Mouse (Mus musculus): ENCODE measurements around the gene Neto2. TPM values are rescaled to one million over a fixed set of nuclear protein-coding genes. Genes with fewer than 3 reads are reported as not detected.

Gene Neto2
- polyA plus RNA-seq (2014; fragmentation: Nextera tagmentation; extraction: Ambion mirVana), result 15.5 and 18.9 TPM in 2 replicates

DNA sequence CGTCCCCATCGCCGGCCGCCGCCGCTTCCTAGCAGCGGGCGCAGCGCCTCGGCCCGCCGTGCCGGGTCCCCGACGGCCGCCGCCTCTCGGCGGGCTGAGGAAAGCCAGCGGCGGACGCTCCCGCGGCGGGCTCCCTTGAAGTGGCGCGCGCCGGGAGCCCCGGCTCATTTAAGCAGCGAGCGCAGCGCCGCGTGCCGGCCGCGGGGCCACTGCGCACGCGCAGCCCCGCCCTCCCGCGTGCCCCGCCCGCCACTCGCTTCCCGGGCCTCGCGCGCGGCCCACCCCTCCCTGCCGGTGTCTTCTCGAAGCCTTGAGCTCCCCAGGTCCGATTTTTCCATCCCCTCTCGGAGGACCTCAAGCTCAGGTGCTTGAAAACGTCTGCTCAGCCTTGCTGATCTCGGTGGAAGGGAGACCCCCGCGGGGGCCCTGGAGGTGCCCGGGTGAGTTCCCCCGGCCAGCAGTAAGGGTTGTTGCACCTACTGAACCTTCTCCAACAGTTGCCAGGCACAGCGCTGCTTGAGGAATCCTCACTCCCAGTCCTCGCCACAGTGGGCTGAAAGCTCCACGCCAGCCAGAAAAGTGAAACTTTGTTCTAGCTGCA lies at the start of gene Neto2:
Neto2 (minus strand) TSS at position 174 of the 601 bp plus-strand sequence.
- no peaks in the 10 kb centered on the region for H3K4me1 ChIP-seq (ENCODE audit: control insufficient read depth, insufficient read depth, low read length)
- H3K9ac ChIP-seq (ENCODE audit: low read length), result peak within 1 kb of the TSS; percentile 96
- no peaks in the 10 kb centered on the region for H3K36me3 ChIP-seq (ENCODE audit: control insufficient read depth, insufficient read depth, low read length)
- H3K27me3 ChIP-seq (ENCODE audit: control insufficient read depth, insufficient read depth, low read length), result no peaks in the 10 kb centered on the region
- ATAC-seq (ENCODE audit: insufficient number of reproducible peaks, low FRiP score, low TSS enrichment, low read depth) (peak; percentile 88), DNase-seq (ENCODE audit: low spot score) (peak; percentile 83)
- H3K27ac ChIP-seq (replicated peaks; ENCODE audit: low read depth, low read length), result peak within 1 kb of the TSS; percentile 85
- H3K4me2 ChIP-seq (ENCODE audit: low read depth, severe bottlenecking), result peak within 1 kb of the TSS; percentile 69
- no peaks in the 10 kb centered on the region for H3K9me3 ChIP-seq (ENCODE audit: control insufficient read depth, low read length)
- H3K4me3 ChIP-seq (ENCODE audit: low read depth, low read length), result peak within 1 kb of the TSS; percentile 58
- 7% methylated on average over 60 of the region's 65 CpGs for WGBS

DNA sequence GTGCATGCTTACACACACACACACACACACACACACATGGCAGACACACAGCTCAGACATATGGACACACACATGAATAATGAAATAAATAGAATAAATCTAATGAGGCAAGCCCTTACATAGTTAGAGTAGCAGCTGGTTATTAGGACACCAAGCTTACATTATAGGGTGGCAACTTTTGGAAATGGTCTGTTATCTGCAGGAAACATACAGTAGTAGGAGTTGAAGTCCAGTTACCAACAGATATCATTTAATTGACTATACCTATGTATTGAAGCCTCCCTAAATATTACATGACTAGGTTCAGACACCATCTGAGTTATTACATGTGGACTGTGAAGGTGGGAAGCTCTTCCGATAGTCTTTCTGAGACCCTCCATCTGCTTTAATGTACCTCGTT lies 44.3 kb upstream of the Neto2 start:
- Histone ChIP-seq H3K27me3 (ENCODE audit: control insufficient read depth, insufficient read depth, low read length) (no peaks in the 10 kb centered on the region), H3K9ac (ENCODE audit: low read length) (no peak overlapping the region), H3K4me2 (ENCODE audit: low read depth, severe bottlenecking) (no peak overlapping the region), H3K9me3 (ENCODE audit: control insufficient read depth, low read length) (no peaks in the 10 kb centered on the region), H3K4me3 (ENCODE audit: low read depth, low read length) (no peak overlapping the region), H3K4me1 (ENCODE audit: control insufficient read depth, insufficient read depth, low read length) (no peaks in the 10 kb centered on the region), H3K27ac (replicated peaks; ENCODE audit: low read depth, low read length) (no peak overlapping the region), H3K36me3 (ENCODE audit: control insufficient read depth, insufficient read depth, low read length) (no peaks in the 10 kb centered on the region)
- DNase-seq (ENCODE audit: low spot score) (no peak), ATAC-seq (ENCODE audit: insufficient number of reproducible peaks, low FRiP score, low TSS enrichment, low read depth) (no peak)
- WGBS, result 96% methylated on average over 2 of the region's 2 CpGs

DNA sequence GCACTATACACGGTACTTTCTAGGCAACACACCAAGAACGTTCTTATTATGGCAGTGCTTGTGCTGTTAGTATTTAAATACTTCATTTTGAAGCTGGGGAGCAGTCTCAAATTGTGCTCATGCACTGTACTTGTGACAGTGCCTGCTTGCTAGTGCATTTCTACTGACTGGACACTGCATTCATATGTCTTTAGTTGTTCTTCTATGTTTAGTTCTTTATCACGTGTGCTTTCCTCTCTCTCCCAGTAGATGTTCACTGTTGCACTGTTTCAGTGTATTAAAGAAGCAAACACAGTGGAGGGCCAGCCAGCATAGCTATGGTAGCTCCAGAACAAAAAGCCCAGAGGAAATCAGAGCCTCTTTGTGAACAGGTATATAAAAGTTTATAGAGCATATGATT lies 29.8 kb upstream of the Neto2 start:
- Histone ChIP-seq H3K27ac (replicated peaks; ENCODE audit: low read depth, low read length) (no peak overlapping the region), H3K4me2 (ENCODE audit: low read depth, severe bottlenecking) (no peak overlapping the region), H3K27me3 (ENCODE audit: control insufficient read depth, insufficient read depth, low read length) (no peaks in the 10 kb centered on the region), H3K9me3 (ENCODE audit: control insufficient read depth, low read length) (no peaks in the 10 kb centered on the region), H3K4me3 (ENCODE audit: low read depth, low read length) (no peak overlapping the region), H3K9ac (ENCODE audit: low read length) (no peak overlapping the region), H3K4me1 (ENCODE audit: control insufficient read depth, insufficient read depth, low read length) (no peaks in the 10 kb centered on the region), H3K36me3 (ENCODE audit: control insufficient read depth, insufficient read depth, low read length) (no peaks in the 10 kb centered on the region)
- ATAC-seq (ENCODE audit: insufficient number of reproducible peaks, low FRiP score, low TSS enrichment, low read depth), result no peak
- DNase-seq (ENCODE audit: low spot score), result no peak
- 91% methylated on average over 3 of the region's 3 CpGs for WGBS

DNA sequence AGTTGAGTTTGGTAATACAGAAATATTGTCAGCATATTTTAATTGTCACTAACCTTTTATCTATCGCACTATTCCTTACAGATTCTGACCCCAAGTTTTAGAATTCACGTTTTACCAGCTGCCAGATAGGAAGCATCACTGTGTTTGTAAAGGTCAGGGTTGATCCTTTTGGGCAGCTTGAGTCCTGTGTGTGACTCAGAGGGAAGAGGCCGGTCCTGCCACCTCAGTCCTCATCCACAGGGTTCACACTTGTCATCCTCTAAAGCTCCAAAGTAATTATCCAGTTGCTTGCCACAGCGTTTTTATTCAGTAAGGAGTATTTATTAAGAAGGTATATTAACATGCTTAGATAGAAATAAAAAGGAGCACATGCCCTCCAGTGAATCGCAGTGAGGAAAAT lies 16.5 kb upstream of the Neto2 start:
- no peak overlapping the region for H3K9ac ChIP-seq (ENCODE audit: low read length)
- H3K9me3 ChIP-seq (ENCODE audit: control insufficient read depth, low read length), result no peaks in the 10 kb centered on the region
- H3K36me3 ChIP-seq (ENCODE audit: control insufficient read depth, insufficient read depth, low read length), result no peaks in the 10 kb centered on the region
- H3K4me1 ChIP-seq (ENCODE audit: control insufficient read depth, insufficient read depth, low read length), result no peaks in the 10 kb centered on the region
- no peaks in the 10 kb centered on the region for H3K27me3 ChIP-seq (ENCODE audit: control insufficient read depth, insufficient read depth, low read length)
- no peak overlapping the region for H3K27ac ChIP-seq (replicated peaks; ENCODE audit: low read depth, low read length)
- H3K4me2 ChIP-seq (ENCODE audit: low read depth, severe bottlenecking), result no peak overlapping the region
- no peak overlapping the region for H3K4me3 ChIP-seq (ENCODE audit: low read depth, low read length)
- ATAC-seq (ENCODE audit: insufficient number of reproducible peaks, low FRiP score, low TSS enrichment, low read depth), result no peak
- 84% methylated on average over 5 of the region's 5 CpGs for WGBS
- no peak for DNase-seq (ENCODE audit: low spot score)

DNA sequence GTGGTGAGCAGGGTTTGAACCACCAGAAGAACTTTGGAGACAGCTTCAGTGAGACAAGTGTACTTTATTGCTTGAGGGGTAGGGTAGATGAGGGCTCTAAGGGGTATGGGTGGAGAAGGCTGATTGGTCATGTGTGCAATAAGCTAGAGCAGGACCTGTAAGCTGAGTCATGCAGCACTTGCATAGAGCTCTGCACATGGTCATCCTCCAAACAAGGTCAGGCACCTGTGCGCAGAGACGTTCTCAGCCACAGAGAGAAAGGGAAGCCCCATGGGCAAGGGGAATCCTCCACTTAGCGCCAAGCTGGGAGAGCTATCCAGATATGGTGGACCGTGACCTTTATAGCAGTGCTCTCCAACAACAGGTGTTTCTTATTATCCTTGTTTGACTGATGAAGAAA lies 16.0 kb upstream of the Neto2 start:
- H3K4me3 ChIP-seq (ENCODE audit: low read depth, low read length), result no peak overlapping the region
- no peak overlapping the region for H3K9ac ChIP-seq (ENCODE audit: low read length)
- WGBS, result 70% methylated on average over 4 of the region's 4 CpGs
- no peak overlapping the region for H3K27ac ChIP-seq (replicated peaks; ENCODE audit: low read depth, low read length)
- H3K36me3 ChIP-seq (ENCODE audit: control insufficient read depth, insufficient read depth, low read length), result no peaks in the 10 kb centered on the region
- ATAC-seq (ENCODE audit: insufficient number of reproducible peaks, low FRiP score, low TSS enrichment, low read depth), result no peak
- H3K4me1 ChIP-seq (ENCODE audit: control insufficient read depth, insufficient read depth, low read length), result no peaks in the 10 kb centered on the region
- no peaks in the 10 kb centered on the region for H3K9me3 ChIP-seq (ENCODE audit: control insufficient read depth, low read length)
- no peak for DNase-seq (ENCODE audit: low spot score)
- H3K27me3 ChIP-seq (ENCODE audit: control insufficient read depth, insufficient read depth, low read length), result no peaks in the 10 kb centered on the region
- H3K4me2 ChIP-seq (ENCODE audit: low read depth, severe bottlenecking), result no peak overlapping the region

DNA sequence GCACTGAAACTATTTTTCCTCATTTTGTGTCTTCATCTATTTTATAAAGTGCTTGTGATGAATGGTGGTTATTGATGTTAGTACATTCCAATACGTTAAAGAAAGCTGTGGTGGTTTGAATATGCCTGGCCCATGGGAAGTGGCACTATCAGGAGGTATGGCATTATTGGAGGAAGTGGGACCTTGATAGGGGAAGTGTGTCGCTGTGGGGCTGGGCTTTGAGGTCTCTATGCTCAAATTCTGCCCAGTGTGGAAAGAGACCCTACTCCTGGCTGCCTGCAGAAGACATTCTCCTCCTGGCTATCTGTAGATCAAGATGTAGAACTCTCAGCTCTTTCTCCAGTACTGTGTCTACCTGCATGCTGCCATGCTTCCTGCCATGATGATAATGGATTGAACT lies 6.3 kb upstream of the Neto2 start:
- Histone ChIP-seq H3K36me3 (ENCODE audit: control insufficient read depth, insufficient read depth, low read length) (no peaks in the 10 kb centered on the region), H3K4me2 (ENCODE audit: low read depth, severe bottlenecking) (no peak overlapping the region), H3K27ac (replicated peaks; ENCODE audit: low read depth, low read length) (no peak overlapping the region), H3K4me3 (ENCODE audit: low read depth, low read length) (no peak overlapping the region), H3K9ac (ENCODE audit: low read length) (no peak overlapping the region), H3K27me3 (ENCODE audit: control insufficient read depth, insufficient read depth, low read length) (no peaks in the 10 kb centered on the region), H3K9me3 (ENCODE audit: control insufficient read depth, low read length) (no peaks in the 10 kb centered on the region), H3K4me1 (ENCODE audit: control insufficient read depth, insufficient read depth, low read length) (no peaks in the 10 kb centered on the region)
- 83% methylated on average over 2 of the region's 2 CpGs for WGBS
- no peak for ATAC-seq (ENCODE audit: insufficient number of reproducible peaks, low FRiP score, low TSS enrichment, low read depth)
- no peak for DNase-seq (ENCODE audit: low spot score)

DNA sequence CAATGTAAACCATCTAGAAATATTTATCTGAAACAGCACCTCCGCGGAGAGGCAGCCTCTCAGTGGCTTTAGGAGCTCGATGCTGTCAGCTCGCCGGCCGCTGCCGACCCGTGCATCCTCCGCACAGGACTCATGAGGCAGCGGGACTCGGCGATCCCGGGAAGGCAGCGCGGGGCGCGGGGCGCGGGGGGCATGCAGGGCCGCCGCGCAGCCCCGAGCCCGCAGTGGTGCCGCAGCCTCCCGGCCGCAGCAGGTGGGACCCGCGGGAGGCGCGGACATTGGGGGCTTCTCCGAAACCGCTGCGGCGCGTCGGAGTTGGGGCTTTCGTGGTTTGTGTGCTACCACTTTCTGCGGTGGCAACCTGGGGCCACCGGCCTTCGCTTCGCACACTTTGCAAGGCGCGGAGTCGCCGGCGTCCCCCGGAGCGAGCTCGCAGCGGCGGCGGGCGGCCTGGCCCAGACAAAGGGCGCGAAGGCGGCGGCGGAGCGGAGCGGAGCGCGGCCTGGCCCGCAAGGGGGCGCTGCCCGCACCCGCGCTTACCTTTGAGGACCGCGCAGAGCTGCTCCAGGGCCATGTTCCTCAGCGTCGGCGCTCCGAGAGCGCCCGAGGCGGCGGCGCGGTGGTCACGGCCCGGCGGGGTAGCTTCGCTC lies 498 bp downstream of the Neto2 start:
- Histone ChIP-seq H3K9me3 (ENCODE audit: control insufficient read depth, low read length) (no peaks in the 10 kb centered on the region), H3K4me3 (ENCODE audit: low read depth, low read length) (peak overlapping the region; percentile 58), H3K36me3 (ENCODE audit: control insufficient read depth, insufficient read depth, low read length) (no peaks in the 10 kb centered on the region), H3K9ac (ENCODE audit: low read length) (peak overlapping the region; percentile 96), H3K27ac (replicated peaks; ENCODE audit: low read depth, low read length) (peak overlapping the region; percentile 85), H3K27me3 (ENCODE audit: control insufficient read depth, insufficient read depth, low read length) (no peaks in the 10 kb centered on the region), H3K4me1 (ENCODE audit: control insufficient read depth, insufficient read depth, low read length) (no peaks in the 10 kb centered on the region), H3K4me2 (ENCODE audit: low read depth, severe bottlenecking) (peak overlapping the region; percentile 69)
- ATAC-seq (ENCODE audit: insufficient number of reproducible peaks, low FRiP score, low TSS enrichment, low read depth), result peak; percentile 96
- DNase-seq (ENCODE audit: low spot score), result peak; percentile 90
- WGBS, result under 1% methylated on average over 80 of the region's 84 CpGs

DNA sequence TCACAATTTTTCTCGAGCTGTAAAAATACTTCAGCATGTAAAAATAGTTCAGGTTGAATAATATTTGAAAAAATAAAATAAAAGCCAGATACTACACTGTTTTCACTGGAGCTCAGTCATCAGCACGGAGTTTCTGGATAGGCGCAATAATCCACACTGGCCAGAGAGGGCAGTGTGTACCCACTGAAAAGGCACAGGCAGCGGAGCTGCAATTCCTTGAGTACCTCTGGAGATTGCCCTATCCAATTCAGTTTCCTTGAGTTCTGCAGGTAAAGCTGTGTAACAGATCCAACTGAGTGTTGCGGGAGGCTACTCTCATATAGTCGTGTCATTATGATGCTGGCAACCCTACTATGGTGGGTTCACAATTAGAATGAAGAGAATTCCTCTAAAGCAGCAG lies 1.7 kb downstream of the Neto2 start:
- H3K27ac ChIP-seq (replicated peaks; ENCODE audit: low read depth, low read length), result no peak overlapping the region
- 0 out of 2 replicates have a peak, but pooled peaks have one; percentile 49 for ATAC-seq (ENCODE audit: insufficient number of reproducible peaks, low FRiP score, low TSS enrichment, low read depth)
- no peaks in the 10 kb centered on the region for H3K9me3 ChIP-seq (ENCODE audit: control insufficient read depth, low read length)
- H3K9ac ChIP-seq (ENCODE audit: low read length), result no peak overlapping the region
- H3K27me3 ChIP-seq (ENCODE audit: control insufficient read depth, insufficient read depth, low read length), result no peaks in the 10 kb centered on the region
- H3K4me2 ChIP-seq (ENCODE audit: low read depth, severe bottlenecking), result no peak overlapping the region
- DNase-seq (ENCODE audit: low spot score), result peak; percentile 85
- WGBS, result 1% methylated on average over 6 of the region's 6 CpGs
- no peak overlapping the region for H3K4me3 ChIP-seq (ENCODE audit: low read depth, low read length)
- no peaks in the 10 kb centered on the region for H3K36me3 ChIP-seq (ENCODE audit: control insufficient read depth, insufficient read depth, low read length)
- H3K4me1 ChIP-seq (ENCODE audit: control insufficient read depth, insufficient read depth, low read length), result no peaks in the 10 kb centered on the region

DNA sequence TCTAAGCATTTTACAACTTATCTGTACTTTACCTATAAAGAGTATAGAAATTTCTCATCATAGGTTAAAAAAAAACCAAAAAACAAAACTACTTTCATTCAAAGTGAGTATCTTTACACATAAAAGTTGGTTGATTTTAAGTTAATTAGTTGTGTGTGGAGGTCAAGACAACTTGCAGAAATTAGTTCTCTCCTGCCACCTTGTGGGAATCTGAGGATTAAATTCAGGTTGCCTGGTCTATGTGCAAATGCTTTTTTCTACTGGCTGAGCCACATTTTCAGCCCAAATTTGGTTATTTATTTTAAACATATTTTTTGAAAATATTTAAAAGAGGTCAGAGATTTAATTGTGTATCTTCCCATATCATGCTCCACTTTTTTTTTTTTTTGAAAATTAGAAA lies 35.6 kb downstream of the Neto2 start:
- H3K36me3 ChIP-seq (ENCODE audit: control insufficient read depth, insufficient read depth, low read length), result no peaks in the 10 kb centered on the region
- H3K4me1 ChIP-seq (ENCODE audit: control insufficient read depth, insufficient read depth, low read length), result no peaks in the 10 kb centered on the region
- H3K9ac ChIP-seq (ENCODE audit: low read length), result no peak overlapping the region
- ATAC-seq (ENCODE audit: insufficient number of reproducible peaks, low FRiP score, low TSS enrichment, low read depth) (no peak), DNase-seq (ENCODE audit: low spot score) (no peak)
- H3K27ac ChIP-seq (replicated peaks; ENCODE audit: low read depth, low read length), result no peak overlapping the region
- H3K4me3 ChIP-seq (ENCODE audit: low read depth, low read length), result no peak overlapping the region
- no peaks in the 10 kb centered on the region for H3K27me3 ChIP-seq (ENCODE audit: control insufficient read depth, insufficient read depth, low read length)
- no peak overlapping the region for H3K4me2 ChIP-seq (ENCODE audit: low read depth, severe bottlenecking)
- H3K9me3 ChIP-seq (ENCODE audit: control insufficient read depth, low read length), result no peaks in the 10 kb centered on the region

Measured in limb, embryonic 11.5 days (tissue).